ENCODE assay signal across 14 mouse cellular contexts in the genomic region with DNA sequence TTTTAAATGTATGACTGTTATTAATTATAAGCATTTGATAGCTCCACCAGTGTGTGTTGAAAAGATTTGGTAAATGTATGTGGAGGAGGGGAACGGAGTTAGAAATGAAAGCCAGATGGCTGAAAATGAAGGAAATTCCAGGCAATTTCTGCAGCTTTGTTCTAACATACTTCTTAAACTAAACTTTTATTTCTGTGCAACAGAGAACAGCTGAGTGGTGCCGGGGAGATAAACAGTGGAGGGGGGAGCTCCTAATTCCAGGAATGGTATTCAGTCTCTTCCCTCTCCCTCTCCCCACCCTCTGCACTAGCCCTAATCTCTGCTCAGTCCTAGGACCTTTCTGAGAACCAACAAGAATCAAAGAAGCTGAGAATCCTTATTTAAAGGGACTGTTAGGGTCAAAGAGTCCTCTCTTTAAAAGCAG.
DNase-seq lines count a peak whose midpoint lies in the region; ATAC-seq and TF ChIP-seq lines count a peak whose summit lies in the region.
"Had no signal": no experiment of that assay in that cellular context is flagged by ENCODE, and none has a peak within 500 bp of the region (broad histone marks: within the 10 kb centered on the region; RNA-seq: fewer than 3 reads in every experiment).

No protein-coding gene starts in this region.

- no peak overlapping the region for H3K4me3 ChIP-seq in heart, embryonic 12.5 days
- H3K4me3 ChIP-seq in liver, adult 2 months (ENCODE audit: insufficient read depth, low read depth, low read length): no peak overlapping the region
- H3K4me3 ChIP-seq in liver, postnatal 0 days (ENCODE audit: low read depth, low read length): no peak overlapping the region
- no peak overlapping the region for H3K4me3 ChIP-seq in embryonic facial prominence, embryonic 10.5 days
- H3K4me3 ChIP-seq in limb, embryonic 13.5 days: no peak overlapping the region
- H3K4me3 ChIP-seq: forebrain, embryonic 12.5 days; midbrain, embryonic 12.5 days; neural tube, embryonic 15.5 days had no signal

- no peaks in the 10 kb centered on the region for H3K27me3 ChIP-seq in heart, embryonic 12.5 days (replicated peaks)
- H3K27me3 ChIP-seq in liver, adult 2 months (ENCODE audit: control insufficient read depth, insufficient read depth, low read length): no peaks in the 10 kb centered on the region
- H3K27me3 ChIP-seq in liver, postnatal 0 days (ENCODE audit: insufficient read depth, low read length): no peaks in the 10 kb centered on the region
- H3K27me3 ChIP-seq in embryonic facial prominence, embryonic 10.5 days (replicated peaks; ENCODE audit: low read depth, poor library complexity, severe bottlenecking): no peaks in the 10 kb centered on the region
- H3K27me3 ChIP-seq in limb, embryonic 13.5 days: no peaks in the 10 kb centered on the region
- H3K27me3 ChIP-seq: forebrain, embryonic 12.5 days; midbrain, embryonic 12.5 days; neural tube, embryonic 15.5 days had no signal

- no peak overlapping the region for H3K9ac ChIP-seq in heart, embryonic 12.5 days
- H3K9ac ChIP-seq in liver, adult 2 months (ENCODE audit: low read depth, low read length): no peak overlapping the region
- H3K9ac ChIP-seq in liver, postnatal 0 days (replicated peaks): no peak overlapping the region
- no peak overlapping the region for H3K9ac ChIP-seq in limb, embryonic 13.5 days
- H3K9ac ChIP-seq: forebrain, embryonic 12.5 days; midbrain, embryonic 12.5 days; neural tube, embryonic 15.5 days had no signal

- H3K36me3 ChIP-seq in heart, embryonic 12.5 days: no peaks in the 10 kb centered on the region
- H3K36me3 ChIP-seq in liver, adult 2 months (ENCODE audit: control insufficient read depth, insufficient read depth, low read length): no peaks in the 10 kb centered on the region
- H3K36me3 ChIP-seq in liver, postnatal 0 days (replicated peaks; ENCODE audit: insufficient read depth, low read length): no peaks in the 10 kb centered on the region
- no peaks in the 10 kb centered on the region for H3K36me3 ChIP-seq in embryonic facial prominence, embryonic 10.5 days (replicated peaks)
- no peaks in the 10 kb centered on the region for H3K36me3 ChIP-seq in limb, embryonic 13.5 days
- H3K36me3 ChIP-seq: forebrain, embryonic 12.5 days; midbrain, embryonic 12.5 days; neural tube, embryonic 15.5 days had no signal

- no peak for TF ChIP-seq EP300 in liver, postnatal 0 days (IDR thresholded peaks at IDR 0.05; ENCODE audit: low read depth)

- TF ChIP-seq POLR2A in liver, adult 2 months (IDR thresholded peaks at IDR 0.05; ENCODE audit: extremely low read depth, insufficient read depth, low read length): no peak

- 48% methylated on average over 2 of the region's 2 CpGs for WGBS in heart, embryonic 12.5 days
- WGBS in liver, adult 2 months: 90% methylated on average over 2 of the region's 2 CpGs
- 65% methylated on average over 2 of the region's 2 CpGs for WGBS in liver, postnatal 0 days (ENCODE audit: insufficient replicate concordance)
- 40% methylated on average over 2 of the region's 2 CpGs for WGBS in embryonic facial prominence, embryonic 10.5 days
- WGBS in limb, embryonic 13.5 days: 11% methylated on average over 2 of the region's 2 CpGs

- H3K9me3 ChIP-seq in heart, embryonic 12.5 days (replicated peaks): no peaks in the 10 kb centered on the region
- no peaks in the 10 kb centered on the region for H3K9me3 ChIP-seq in liver, postnatal 0 days (ENCODE audit: low read length)
- H3K9me3 ChIP-seq in embryonic facial prominence, embryonic 10.5 days: no peaks in the 10 kb centered on the region
- no peaks in the 10 kb centered on the region for H3K9me3 ChIP-seq in limb, embryonic 13.5 days
- H3K9me3 ChIP-seq: midbrain, embryonic 12.5 days; neural tube, embryonic 15.5 days had no signal

- DNase-seq in heart, postnatal 14 days: no peak
- DNase-seq in liver, adult 2 months (ENCODE audit: extremely low read depth, low read depth, low spot score): peak; percentile 20
- DNase-seq in liver, postnatal 0 days: no peak
- peak; percentile 52 for DNase-seq in embryonic facial prominence, embryonic 10.5 days (ENCODE audit: low spot score)
- DNase-seq in urinary bladder, postnatal 4 days (ENCODE audit: low spot score in 2 of 2): no peak
- DNase-seq in gastrocnemius, adult 8-10 months (ENCODE audit: low spot score in 2 of 2): no peak
- DNase-seq: cerebellum, adult 9-10 months; thymus, adult 2 months had no signal

- intact Hi-C loops in heart, postnatal 14 days (cut with DNase I): no loop called here

- ATAC-seq in heart, embryonic 12.5 days (ENCODE audit: insufficient number of reproducible peaks, low FRiP score): no peak
- no peak for ATAC-seq in liver, postnatal 0 days
- ATAC-seq in limb, embryonic 13.5 days (ENCODE audit: low FRiP score, low read depth): peak; percentile 83

- peak overlapping the region; percentile 40; the same call in 1 of the 2 replicates for H3K27ac ChIP-seq in heart, embryonic 12.5 days (ENCODE audit: poor library complexity, severe bottlenecking)
- H3K27ac ChIP-seq in liver, adult 2 months (replicated peaks; ENCODE audit: insufficient read depth, low read depth, low read length): no peak overlapping the region
- no peak overlapping the region for H3K27ac ChIP-seq in liver, postnatal 0 days (ENCODE audit: low read depth)
- H3K27ac ChIP-seq in embryonic facial prominence, embryonic 10.5 days (replicated peaks): peak overlapping the region; percentile 53
- peak overlapping the region; percentile 85 for H3K27ac ChIP-seq in limb, embryonic 13.5 days
- H3K27ac ChIP-seq: forebrain, embryonic 12.5 days; midbrain, embryonic 12.5 days; neural tube, embryonic 15.5 days had no signal

- no peak for TF ChIP-seq CTCF in liver, adult 2 months (IDR thresholded peaks at IDR 0.05; ENCODE audit: low read depth, low read length)
- no peak for TF ChIP-seq CTCF in liver, postnatal 0 days (IDR thresholded peaks at IDR 0.05; ENCODE audit: low read depth)

- no peaks in the 10 kb centered on the region for H3K79me2 ChIP-seq in liver, adult 2 months (ENCODE audit: control insufficient read depth, insufficient read depth, low read length)

- H3K4me2 ChIP-seq in heart, embryonic 12.5 days: no peak overlapping the region
- H3K4me2 ChIP-seq in liver, postnatal 0 days (ENCODE audit: low read depth, low read length): no peak overlapping the region
- peak overlapping the region; percentile 30 for H3K4me2 ChIP-seq in limb, embryonic 13.5 days (replicated peaks)
- H3K4me2 ChIP-seq: forebrain, embryonic 12.5 days; liver, embryonic 11.5 days; midbrain, embryonic 12.5 days; neural tube, embryonic 15.5 days had no signal

- peaks cover 14% of the 10 kb centered on the region; the same call in 1 of the 2 replicates for H3K4me1 ChIP-seq in heart, embryonic 12.5 days (replicated peaks)
- no peaks in the 10 kb centered on the region for H3K4me1 ChIP-seq in liver, adult 2 months (ENCODE audit: control insufficient read depth, insufficient read depth, low read length)
- H3K4me1 ChIP-seq in liver, postnatal 0 days (ENCODE audit: insufficient read depth): no peaks in the 10 kb centered on the region
- peaks cover 32% of the 10 kb centered on the region for H3K4me1 ChIP-seq in embryonic facial prominence, embryonic 10.5 days
- peaks cover 46% of the 10 kb centered on the region for H3K4me1 ChIP-seq in limb, embryonic 13.5 days
- H3K4me1 ChIP-seq: midbrain, embryonic 12.5 days; neural tube, embryonic 15.5 days had no signal

Comparison
In these comparisons a context has a peak if more than half of its experiments do, and no peak if none do; other contexts are left out.
1. DNase-seq: peak in liver, adult 2 months (single experiment) and embryonic facial prominence, embryonic 10.5 days (single experiment); none in heart, postnatal 14 days (0 of 2), liver, postnatal 0 days (single experiment), urinary bladder, postnatal 4 days (0 of 2) and gastrocnemius, adult 8-10 months (0 of 2).
2. H3K27ac ChIP-seq: peak in heart, embryonic 12.5 days (single experiment), embryonic facial prominence, embryonic 10.5 days (single experiment) and limb, embryonic 13.5 days (single experiment); none in liver, adult 2 months (single experiment) and liver, postnatal 0 days (single experiment).